Mouse (Mus musculus) kidney, adult 11 months (tissue): ENCODE data around the gene Kdm5a.

Experiments used
- DNase-seq: peaks from one replicate; pipeline ENCODE4 v3.0.0; 2022

The Kdm5a gene

DNA sequence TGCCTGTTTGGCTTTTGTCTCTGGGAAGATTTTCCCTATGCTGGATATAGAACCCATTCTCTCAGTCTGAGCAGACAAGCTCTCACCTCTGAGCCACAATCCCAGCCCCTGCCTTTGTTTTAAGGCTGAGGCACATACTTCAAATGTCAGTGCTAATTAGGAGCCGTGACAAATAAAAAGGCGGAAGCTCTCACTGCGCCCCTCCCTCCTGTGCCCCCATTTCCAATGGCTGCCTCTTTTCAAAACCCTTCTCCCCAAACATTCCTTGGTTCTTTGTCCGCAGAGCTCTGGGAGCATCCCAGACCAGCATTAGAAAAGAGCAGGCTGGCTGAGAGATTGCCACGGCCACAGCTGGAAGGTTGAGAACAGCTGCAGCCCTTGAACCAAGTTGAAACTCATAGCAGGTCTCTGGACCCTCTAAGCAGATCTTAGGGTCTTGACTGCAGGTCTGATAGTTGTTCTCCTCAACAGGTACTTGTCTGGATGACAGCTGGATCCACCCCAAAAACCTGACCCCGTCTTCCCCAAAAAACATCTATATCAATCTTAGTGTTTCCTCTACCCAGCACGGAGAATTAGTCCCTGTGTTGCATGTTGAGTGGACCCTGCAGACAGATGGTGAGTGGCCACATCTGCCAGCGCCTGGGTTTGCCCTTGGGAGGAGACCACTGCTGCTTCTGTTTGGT is 108.7 kb downstream of the Kdm5a start:
- no peak for DNase-seq

DNA sequence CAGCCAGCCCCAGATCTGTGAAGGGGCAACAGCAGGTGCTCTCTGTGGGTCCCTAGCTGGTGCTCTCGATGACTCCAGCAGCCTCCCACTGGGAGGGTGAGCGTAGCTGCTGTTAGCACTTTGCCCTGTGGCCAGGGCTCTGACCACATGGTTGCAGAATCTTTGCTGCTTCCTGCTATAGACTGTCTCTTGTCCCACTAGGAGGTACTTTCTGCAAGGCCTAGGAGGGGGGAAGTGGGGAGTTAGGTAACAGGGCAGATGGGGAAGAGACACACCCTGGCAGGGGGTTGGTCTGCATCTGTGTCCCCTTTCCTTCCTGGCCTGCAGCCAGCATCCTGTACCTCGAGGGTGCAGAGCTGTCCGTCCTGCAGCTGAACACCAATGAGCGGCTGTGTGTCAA is 109.5 kb downstream of the Kdm5a start:
- DNase-seq = peak; percentile 55

- DNase-seq = peak; percentile 63
Measured at GRCm38 (mm10) chr6:120475288-120475687, 111.4 kb downstream of the Kdm5a start.

- DNase-seq = no peak
Measured at GRCm38 (mm10) chr6:120479302-120479701, 115.4 kb downstream of the Kdm5a start.

DNA sequence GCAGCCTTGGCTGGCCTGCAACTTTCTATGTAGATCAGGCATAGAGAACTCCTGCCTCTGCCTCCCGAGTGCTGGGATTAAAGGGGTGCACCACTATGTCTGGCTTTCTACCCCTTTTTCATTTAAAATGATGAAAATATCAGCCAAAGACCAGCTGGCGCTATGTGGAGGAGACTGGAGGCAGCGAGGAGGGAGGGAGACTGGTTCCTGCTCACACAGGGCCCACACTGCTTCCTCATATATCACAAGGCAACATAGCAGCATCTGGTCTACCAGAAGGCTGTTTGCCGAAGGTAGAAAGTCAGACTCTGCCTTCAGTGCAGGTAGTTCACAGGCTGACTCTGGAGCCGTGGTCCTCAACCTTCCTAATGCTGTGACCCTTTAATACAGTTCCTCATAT is 116.4 kb downstream of the Kdm5a start:
- DNase-seq = no peak

DNA sequence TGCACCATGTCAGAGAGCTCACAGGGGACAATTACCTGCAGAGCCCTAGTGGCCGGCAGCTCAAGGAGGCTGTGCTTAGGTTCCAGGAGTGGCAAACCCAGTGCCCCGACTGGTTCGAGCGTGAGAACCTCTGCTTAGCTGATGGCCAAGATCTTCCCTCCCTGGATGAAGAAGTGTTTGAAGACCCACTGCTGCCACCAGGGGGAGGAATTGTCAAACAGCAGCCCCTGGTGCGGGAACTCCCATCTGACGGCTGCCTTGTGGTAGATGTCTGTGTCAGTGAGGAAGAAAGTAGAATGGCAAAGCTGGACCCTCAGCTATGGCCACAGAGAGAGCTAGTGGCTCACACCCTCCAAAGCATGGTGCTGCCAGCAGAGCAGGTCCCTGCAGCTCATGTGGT is 117.6 kb downstream of the Kdm5a start:
- no peak for DNase-seq

- no peak for DNase-seq
Measured at GRCm38 (mm10) chr6:120482021-120482420, 118.1 kb downstream of the Kdm5a start.

GRCm38 (mm10) chr6:120482756-120483155 is 118.8 kb downstream of the Kdm5a start:
- no peak for DNase-seq

- DNase-seq = peak; percentile 52
Measured at GRCm38 (mm10) chr6:120483211-120483626, 119.3 kb downstream of the Kdm5a start.

DNA sequence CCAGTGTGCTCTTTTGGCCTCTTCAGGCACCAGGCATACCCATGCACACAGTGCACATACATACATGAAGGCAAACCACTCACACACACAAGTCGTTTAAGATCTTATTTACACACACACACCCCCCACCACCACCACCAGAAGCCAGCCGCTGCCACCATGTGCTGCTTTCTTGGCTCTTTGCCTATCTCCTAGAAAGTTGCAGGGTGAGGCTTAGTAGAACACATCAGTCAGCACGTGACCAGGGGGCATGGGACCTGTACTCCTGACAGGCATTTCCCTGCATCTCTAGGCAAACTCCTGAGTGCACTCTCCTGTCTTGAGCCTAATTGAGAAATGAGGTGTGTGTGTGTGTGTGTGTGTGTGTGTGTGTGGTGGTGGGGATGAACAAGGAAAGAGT is 121.1 kb downstream of the Kdm5a start:
- DNase-seq = no peak

DNA sequence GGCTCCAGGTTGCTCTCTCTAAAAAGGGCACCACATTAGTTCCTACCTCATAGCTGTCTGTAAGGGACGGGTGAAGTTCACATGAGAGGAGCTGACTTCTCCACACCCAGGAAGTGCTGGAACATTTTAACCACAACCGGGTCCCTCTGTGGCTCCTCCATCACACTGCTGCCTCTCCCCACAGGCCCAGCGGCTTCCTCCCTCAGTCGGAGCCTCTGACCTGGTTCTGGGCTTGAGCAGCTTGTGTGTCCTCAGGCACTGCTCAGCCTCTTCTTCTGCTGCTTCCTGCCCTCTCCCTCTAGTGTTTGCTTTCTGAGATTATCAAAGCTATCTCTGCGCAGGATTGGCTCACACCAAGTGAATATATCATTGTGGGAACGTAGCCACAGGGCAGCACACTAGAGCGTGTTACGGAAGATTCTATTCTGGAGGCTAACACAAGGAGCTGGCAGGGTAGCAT is 122.2 kb downstream of the Kdm5a start:
- no peak for DNase-seq

DNA sequence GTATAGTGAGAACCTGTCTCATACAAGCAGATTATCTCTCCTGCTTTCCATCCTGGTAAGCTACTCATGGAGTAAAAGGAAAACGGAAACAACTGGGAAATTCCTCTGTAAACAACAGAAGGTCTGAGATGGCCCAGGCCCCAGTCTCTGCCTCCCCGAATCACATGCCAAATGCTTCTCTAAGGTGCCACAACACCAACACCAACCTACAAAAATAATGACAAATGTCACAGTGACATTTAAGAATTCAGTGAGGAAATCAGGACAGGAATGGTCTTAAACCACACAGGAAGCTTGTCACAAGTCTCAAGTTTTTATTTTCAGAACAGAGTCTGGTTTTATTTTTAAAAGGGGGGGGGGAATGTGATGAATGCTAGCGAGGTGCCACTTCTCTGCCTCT is 124.7 kb downstream of the Kdm5a start:
- DNase-seq = no peak

DNA sequence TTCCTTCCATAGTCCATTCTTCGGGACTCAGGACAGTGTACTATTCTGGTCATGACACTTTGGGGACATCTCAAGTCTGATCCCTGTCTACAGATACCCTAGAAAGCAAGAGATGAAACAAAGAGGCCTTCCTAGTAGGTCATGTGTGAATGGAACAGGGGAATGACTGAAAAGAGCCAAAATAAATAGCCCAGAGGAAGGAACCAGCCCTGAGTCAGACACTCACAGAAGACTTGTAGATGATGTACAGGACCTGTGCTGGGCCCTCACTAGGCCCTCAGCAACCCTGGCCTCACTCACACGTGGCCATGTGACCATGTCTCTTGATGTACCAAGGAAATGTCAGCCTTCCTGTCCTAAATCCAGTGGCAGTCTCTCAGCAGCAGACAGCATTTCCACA is 125.5 kb downstream of the Kdm5a start:
- DNase-seq = no peak

DNA sequence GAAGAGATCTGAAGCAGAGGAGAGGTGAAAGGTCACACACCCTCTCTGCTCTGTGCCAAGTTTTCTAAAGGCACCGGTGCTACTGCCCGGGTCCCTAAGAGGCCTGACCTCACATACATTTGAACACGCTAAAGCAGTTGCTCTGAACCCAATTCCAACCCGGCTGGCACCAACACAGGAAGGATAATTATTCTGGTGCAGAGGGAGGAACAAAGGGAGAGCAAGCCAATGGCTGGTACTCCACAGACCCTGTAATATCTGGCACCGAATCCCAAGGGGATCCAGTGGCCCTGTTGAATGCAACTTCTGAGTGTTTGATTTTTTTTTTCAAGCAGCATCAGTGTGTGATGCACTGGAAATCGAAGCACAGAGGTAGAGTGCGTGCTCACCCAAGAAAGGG is 127.1 kb downstream of the Kdm5a start:
- DNase-seq = no peak

DNA sequence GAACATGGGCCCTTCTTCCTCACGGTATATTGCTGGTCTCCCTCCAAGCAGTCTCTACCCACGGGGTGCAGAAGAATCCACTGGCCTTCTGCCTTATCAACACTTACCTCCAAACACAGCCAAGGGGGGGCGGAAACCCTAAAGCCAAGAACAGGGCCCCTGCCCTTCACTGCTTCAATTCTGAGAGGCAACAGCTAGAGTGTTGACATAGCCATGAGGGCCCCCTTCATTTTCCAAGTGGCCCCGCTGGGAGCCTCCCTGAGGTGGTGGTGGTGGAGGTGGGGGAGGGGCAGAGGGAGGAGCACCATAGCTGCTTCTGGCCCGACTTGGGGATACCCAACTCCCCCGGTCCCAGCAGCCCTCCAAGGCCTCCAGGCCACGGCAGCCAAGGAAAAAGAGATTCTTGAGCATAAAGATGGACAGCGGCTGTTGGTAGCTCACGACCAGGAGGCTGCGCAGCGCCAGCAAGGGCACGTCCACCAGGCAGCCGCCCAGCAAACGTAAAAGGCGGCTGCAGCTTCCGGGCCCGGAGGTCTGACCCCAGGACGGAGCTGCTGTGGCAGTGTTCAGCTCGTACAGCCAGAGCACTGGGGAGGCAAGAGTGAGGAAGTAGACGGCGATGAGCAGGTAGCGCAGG is 128.1 kb downstream of the Kdm5a start:
- no peak for DNase-seq

DNA sequence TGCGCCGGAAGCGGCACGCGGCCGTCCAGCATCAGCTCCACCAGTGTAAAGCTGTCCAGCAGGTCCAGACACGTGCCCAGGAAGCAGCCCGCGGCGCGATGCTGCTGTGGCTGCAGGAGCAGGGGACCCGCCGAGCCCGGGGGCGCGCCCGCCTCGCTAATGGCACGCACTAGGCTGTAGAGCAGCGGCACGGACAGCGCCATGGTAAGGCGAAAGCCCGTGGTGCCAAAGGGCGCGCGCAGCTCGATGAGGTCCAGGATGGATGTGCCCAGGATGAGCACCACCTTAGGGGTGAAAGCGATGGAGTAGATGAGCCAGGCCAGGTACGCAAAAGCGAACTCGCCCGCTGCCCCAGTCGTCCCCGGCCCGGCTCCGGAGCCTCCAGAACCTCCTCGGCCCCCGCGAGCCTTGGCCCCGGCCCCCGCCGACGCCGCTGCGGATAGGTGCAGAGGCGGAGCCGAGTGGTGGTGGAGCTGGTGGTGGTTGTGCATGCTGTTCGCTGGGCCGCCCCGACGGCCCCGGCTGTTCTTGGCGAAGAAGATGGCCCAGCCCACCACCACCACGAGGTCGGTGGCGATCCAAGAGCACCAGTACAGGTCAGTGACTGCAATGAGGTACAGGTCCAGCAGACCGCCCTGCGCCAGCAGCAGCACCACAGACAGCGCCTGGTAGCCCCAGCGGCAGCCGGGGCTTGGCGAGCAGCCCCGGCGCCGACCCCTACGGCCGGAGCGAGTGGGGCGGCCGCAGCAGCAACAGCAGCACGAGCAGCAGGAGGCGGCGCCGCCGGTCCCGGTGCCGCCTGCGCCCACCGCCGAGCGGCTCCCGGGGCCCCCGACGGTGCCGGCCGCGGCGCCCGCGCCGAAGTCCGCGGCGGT is 128.8 kb downstream of the Kdm5a start:
- DNase-seq = no peak

DNA sequence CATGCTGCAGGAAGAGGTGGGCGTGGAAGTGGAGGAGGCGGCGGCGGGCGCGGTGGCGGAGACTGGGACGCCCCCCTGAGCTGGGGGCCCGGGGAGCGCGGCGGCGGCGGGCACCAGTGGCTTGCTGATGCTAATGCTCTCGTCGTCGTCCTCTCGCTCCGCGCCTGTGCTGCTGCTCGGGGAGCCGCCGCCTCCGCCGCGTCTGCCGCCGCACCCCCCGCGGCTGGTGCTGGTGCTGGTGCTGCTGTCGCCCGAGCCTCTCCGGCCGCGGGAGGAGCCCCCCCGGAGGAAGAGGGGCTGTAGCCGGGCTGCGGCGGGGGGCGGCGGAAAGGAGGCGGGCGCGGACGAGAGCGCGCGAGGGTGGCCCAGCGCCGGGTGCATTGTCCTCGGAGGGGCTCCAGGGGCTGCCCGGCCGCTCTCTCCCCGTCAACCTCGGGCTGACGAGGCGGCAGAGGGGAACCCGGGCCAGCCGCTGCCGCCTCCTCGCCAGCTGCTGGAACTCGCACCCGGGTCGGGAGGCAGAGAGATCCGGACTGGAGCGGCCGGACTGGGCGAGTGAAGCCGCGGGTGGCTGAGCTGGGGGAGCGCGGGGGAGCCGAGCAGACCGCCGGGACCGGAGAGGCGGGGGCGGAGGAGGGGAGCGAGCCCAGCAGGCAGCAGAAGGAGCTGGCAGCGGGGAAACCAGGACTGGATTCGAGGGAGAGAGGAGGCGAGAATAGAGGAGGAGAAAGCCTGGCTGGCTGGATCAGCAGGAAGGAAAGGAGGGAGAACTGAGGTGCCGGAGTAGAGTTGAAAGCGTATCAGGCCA is 129.7 kb downstream of the Kdm5a start, which contains the start of gene Tmem121b:
Tmem121b (minus strand) TSS at position 434 of the 808 bp plus-strand sequence.
- no peak for DNase-seq
